ENCODE assay signal across 8 mouse cellular contexts in the genomic region with DNA sequence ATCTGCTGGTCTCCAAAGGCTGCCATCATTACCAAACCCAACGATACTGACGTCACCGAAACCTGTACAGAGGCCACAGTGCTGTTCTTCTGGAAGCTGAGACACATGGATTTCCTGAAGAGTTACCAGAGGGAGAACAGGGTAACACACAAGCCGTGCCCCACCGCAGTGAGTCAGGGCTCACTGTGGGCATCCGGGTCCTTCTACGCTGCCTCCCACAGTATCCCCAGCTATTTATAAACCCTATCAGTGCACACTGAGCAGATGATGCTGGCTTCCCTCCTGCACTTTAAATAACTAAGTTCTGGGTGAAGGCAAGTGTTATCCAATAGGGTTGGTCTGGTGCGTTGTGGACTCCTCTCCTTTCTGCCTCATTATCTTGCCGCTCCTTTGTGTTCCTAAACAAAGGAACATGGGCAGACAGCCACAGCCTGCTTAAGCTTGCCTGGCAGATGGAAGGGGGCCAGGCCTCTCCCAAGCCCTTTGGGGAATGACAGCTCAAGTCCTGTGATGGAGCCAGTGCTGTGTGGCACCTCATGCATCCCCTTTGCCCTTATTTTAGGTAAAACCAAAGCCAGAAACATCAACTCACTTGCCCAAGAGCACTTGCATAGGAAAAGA.
DNase-seq lines count a peak whose midpoint lies in the region; ATAC-seq and TF ChIP-seq lines count a peak whose summit lies in the region.

No protein-coding gene starts in this region.

- 76% methylated on average over 9 of the region's 9 CpGs for WGBS in midbrain, embryonic 10.5 days

- H3K27me3 ChIP-seq in midbrain, embryonic 10.5 days (ENCODE audit: low read depth, poor library complexity, severe bottlenecking): no peaks in the 10 kb centered on the region

- H3K9me3 ChIP-seq in midbrain, embryonic 10.5 days (replicated peaks): no peaks in the 10 kb centered on the region

- no peaks in the 10 kb centered on the region for H3K36me3 ChIP-seq in midbrain, embryonic 10.5 days

- peak overlapping the region; percentile 75 for H3K27ac ChIP-seq in layer of hippocampus, adult 2 months
- peak overlapping the region; percentile 79 for H3K27ac ChIP-seq in midbrain, embryonic 10.5 days (replicated peaks)

- ATAC-seq in activated CD4-positive, CD25-positive, alpha-beta regulatory T cell, adult 4 months: no peak

- DNase-seq in adipocyte (ENCODE audit: low spot score): peak; percentile 62
- DNase-seq in embryo, embryonic 10.5 days (ENCODE audit: low spot score): peak; percentile 29
- peak; percentile 85 to 88 for DNase-seq in heart, adult 18-20 months
- peak; percentile 53 to 54 for DNase-seq in layer of hippocampus, adult 2 months (ENCODE audit: low spot score in 2 of 2)
- DNase-seq in midbrain, embryonic 10.5 days (ENCODE audit: low spot score): peak; percentile 29
- peak; percentile 60 for DNase-seq in right cerebral cortex, postnatal 4 days
- DNase-seq in spleen, adult 18-20 months: no peak

- TF ChIP-seq CTCF in layer of hippocampus, adult 2 months (conservative IDR thresholded peaks at IDR 0.05): no peak

- H3K4me1 ChIP-seq in midbrain, embryonic 10.5 days: peaks cover 16% of the 10 kb centered on the region

- peak overlapping the region; percentile 4; the same call in 1 of the 2 replicates for H3K4me3 ChIP-seq in layer of hippocampus, adult 2 months
- no peak overlapping the region for H3K4me3 ChIP-seq in midbrain, embryonic 10.5 days

Comparison
In these comparisons a context has a peak if more than half of its experiments do, and no peak if none do; other contexts are left out.
1. DNase-seq: peak in adipocyte (single experiment), embryo, embryonic 10.5 days (single experiment), heart, adult 18-20 months (2 of 2), layer of hippocampus, adult 2 months (2 of 2), midbrain, embryonic 10.5 days (single experiment) and right cerebral cortex, postnatal 4 days (single experiment); none in spleen, adult 18-20 months (0 of 2).